Mouse (Mus musculus) gastrocnemius, postnatal 14 days (tissue): ENCODE results near the gene Phlda1. TPM values are rescaled to one million over a fixed set of nuclear protein-coding genes. Genes with fewer than 3 reads are reported as not detected.

Source experiments
- DNase-seq: peaks from one replicate; pipeline ENCODE4 v3.0.0; 2021; ENCODE audit warnings: mixed read lengths
- intact Hi-C: fragments of 180-260 bp; cut with DNase I; formaldehyde crosslinking; loops from one replicate; pipeline ENCODE4 v1.15.1; 2025; ENCODE audit warnings: low total_unique reads
- total RNA-seq, 2 experiments: library from RNA; stranded (reverse); gene quantifications; 2 replicates each; pipeline ENCODE4 v1.2.3; 2021

Gene Phlda1
- total RNA-seq, 2 experiments from 2014 or later, result 6.2 to 6.4 TPM

GRCm38 (mm10) chr10:111558211-111558610 lies 52.1 kb downstream of the Phlda1 start:
- intact Hi-C loops, result no loop called here
- DNase-seq, result no peak

Other genes starting within 250 kb of the Phlda1 start
- gene Bbs10, start 207.6 kb upstream of the Phlda1 start, total RNA-seq, result 1 to 10 TPM; 1.7 to 2.0 TPM
- 10 to 100 TPM; 43.8 to 49.0 TPM for gene Nap1l1, start 33.1 kb upstream of the Phlda1 start, total RNA-seq